Mouse (Mus musculus): ENCODE data around the gene Glcci1. TPM values are rescaled to one million over a fixed set of nuclear protein-coding genes. Genes with fewer than 3 reads are reported as not detected.

Gene Glcci1
- polyA plus RNA-seq, 1 experiment from 2014 or later: 5.2 TPM

DNA sequence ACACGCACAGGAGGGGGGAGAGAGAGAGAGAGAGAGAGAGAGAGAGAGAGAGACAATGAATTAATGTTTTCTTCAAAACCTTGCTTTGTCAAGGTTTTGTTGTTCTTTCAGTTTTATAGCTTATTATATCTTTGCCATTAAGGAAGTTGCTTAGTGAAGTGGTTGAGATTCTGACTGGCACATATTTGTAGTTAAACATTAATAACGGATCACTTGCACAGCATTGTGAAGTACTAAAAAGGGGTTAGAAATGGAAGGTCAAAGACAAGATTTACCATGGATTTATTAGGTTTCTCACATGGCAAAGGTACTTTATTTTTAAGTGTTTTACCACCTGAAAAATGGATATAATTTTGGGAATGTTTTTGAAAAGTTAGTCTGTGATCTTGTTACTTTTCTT, 51.3 kb downstream of the Glcci1 start:
- Histone ChIP-seq H3K27ac (no peak overlapping the region), H3K36me3 (peaks cover 4% of the 10 kb centered on the region; the same call in 1 of the 2 replicates), H3K4me1 (replicated peaks) (no peaks in the 10 kb centered on the region), H3K4me3 (no peak overlapping the region), H3K9me3 (replicated peaks) (no peaks in the 10 kb centered on the region; the same call in 1 of the 2 replicates), H3K27me3 (no peaks in the 10 kb centered on the region), H3K4me2 (no peak overlapping the region), H3K9ac (no peak overlapping the region)
- 92% methylated on average over 2 of the region's 2 CpGs for WGBS
- no peak for ATAC-seq (replicated peaks; ENCODE audit: insufficient number of reproducible peaks, insufficient read depth, low FRiP score, low read depth)

DNA sequence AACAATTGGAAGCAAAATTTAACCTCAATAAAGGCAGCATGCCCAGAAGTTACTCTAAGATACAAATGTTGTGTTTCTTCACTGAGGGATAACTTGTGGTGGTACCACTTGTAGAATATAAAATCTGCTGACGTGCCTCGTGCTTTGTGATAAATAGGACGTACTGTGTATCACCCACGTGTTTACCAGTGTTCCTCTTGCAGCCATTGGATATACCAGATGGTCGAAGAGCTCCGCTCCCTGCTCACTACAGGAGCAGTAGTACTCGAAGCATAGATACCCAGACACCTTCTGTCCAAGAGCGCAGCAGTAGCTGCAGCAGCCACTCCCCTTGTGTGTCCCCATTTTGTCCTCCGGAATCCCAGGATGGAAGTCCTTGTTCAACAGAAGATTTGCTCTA, 73.0 kb downstream of the Glcci1 start:
- Histone ChIP-seq H3K36me3 (no peaks in the 10 kb centered on the region), H3K4me2 (no peak overlapping the region), H3K9me3 (replicated peaks) (no peaks in the 10 kb centered on the region), H3K4me3 (no peak overlapping the region), H3K27me3 (no peaks in the 10 kb centered on the region), H3K4me1 (replicated peaks) (no peaks in the 10 kb centered on the region), H3K9ac (no peak overlapping the region), H3K27ac (no peak overlapping the region)
- no peak for ATAC-seq (replicated peaks; ENCODE audit: insufficient number of reproducible peaks, insufficient read depth, low FRiP score, low read depth)
- 90% methylated on average over 9 of the region's 9 CpGs for WGBS

DNA sequence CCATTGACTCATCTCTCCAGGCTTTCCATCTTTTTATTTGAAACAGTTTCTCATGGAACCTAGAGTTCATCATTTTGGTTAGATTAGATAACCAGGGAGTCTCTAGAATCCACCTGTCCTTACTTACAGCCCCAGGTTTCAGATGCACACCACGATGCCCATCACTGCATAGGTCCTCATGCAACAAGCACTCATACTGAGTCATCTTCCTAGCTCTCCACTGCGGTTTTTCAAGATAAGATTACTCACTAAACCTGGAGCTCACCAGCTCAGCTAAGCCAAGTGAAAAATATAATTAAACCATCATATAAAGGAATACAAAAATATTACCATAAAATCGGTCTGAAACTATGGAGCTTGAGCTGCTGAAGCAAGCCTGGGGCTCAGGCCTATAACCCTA, 74.5 kb downstream of the Glcci1 start:
- H3K27me3 ChIP-seq: no peaks in the 10 kb centered on the region
- H3K36me3 ChIP-seq: no peaks in the 10 kb centered on the region; the same call in 1 of the 2 replicates
- no peak overlapping the region for H3K27ac ChIP-seq
- no peak overlapping the region for H3K9ac ChIP-seq
- ATAC-seq (replicated peaks; ENCODE audit: insufficient number of reproducible peaks, insufficient read depth, low FRiP score, low read depth): no peak
- H3K4me1 ChIP-seq (replicated peaks): no peaks in the 10 kb centered on the region
- no peaks in the 10 kb centered on the region for H3K9me3 ChIP-seq (replicated peaks)
- WGBS: 69% methylated on average over 3 of the region's 3 CpGs
- no peak overlapping the region for H3K4me2 ChIP-seq
- H3K4me3 ChIP-seq: no peak overlapping the region

DNA sequence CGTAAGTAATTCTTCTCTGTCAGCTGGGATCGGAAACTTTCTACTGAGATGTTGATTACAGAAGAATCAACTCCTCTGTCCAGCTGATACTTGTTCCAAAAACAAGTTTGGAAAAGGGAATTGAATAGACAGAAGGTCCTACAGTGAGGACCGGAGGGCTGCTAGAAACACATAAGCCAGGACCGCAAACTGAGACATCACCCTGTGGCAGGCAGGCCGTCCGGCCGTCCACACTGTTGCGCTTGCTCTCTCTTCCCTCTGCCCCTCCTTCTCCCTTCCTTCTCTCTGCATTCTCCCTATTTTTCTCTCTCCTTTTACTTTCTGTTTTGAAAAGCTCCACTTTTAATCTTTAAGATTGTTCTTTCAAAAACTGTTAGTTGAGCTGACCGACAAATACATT, 82.3 kb downstream of the Glcci1 start:
- ATAC-seq (replicated peaks; ENCODE audit: insufficient number of reproducible peaks, insufficient read depth, low FRiP score, low read depth): no peak
- Histone ChIP-seq H3K9ac (no peak overlapping the region), H3K9me3 (replicated peaks) (no peaks in the 10 kb centered on the region), H3K27ac (no peak overlapping the region), H3K4me2 (no peak overlapping the region), H3K4me1 (replicated peaks) (no peaks in the 10 kb centered on the region), H3K4me3 (no peak overlapping the region), H3K36me3 (no peaks in the 10 kb centered on the region; the same call in 1 of the 2 replicates), H3K27me3 (no peaks in the 10 kb centered on the region)
- WGBS: 77% methylated on average over 9 of the region's 9 CpGs

DNA sequence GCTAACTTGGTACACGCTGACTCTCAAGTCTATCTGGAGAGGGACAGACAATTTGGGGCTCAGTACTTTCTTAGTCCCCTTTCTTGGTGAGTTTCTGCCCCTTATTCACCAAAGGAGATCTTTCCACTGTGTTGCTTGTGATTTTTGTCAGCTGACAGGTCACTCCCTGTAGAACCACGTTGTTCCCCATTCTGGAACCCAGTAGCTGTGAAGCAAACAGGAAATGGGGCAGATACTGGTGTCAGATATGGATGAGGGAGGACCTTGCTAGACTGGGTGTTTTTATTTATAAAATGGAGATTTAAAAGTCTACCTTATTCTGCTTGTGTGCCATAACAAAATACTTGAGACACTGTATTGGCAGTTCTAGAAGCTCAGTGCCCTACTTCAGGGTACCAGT, 108.0 kb downstream of the Glcci1 start:
- H3K36me3 ChIP-seq: no peaks in the 10 kb centered on the region
- H3K4me1 ChIP-seq (replicated peaks): 0 out of 2 replicates have a peak, but pooled peaks cover 3% of the 10 kb centered on the region
- no peaks in the 10 kb centered on the region for H3K9me3 ChIP-seq (replicated peaks)
- H3K9ac ChIP-seq: no peak overlapping the region
- H3K27me3 ChIP-seq: no peaks in the 10 kb centered on the region
- 58% methylated on average over 2 of the region's 2 CpGs for WGBS
- no peak for ATAC-seq (replicated peaks; ENCODE audit: insufficient number of reproducible peaks, insufficient read depth, low FRiP score, low read depth)
- no peak overlapping the region for H3K4me3 ChIP-seq
- H3K27ac ChIP-seq: no peak overlapping the region
- H3K4me2 ChIP-seq: no peak overlapping the region

DNA sequence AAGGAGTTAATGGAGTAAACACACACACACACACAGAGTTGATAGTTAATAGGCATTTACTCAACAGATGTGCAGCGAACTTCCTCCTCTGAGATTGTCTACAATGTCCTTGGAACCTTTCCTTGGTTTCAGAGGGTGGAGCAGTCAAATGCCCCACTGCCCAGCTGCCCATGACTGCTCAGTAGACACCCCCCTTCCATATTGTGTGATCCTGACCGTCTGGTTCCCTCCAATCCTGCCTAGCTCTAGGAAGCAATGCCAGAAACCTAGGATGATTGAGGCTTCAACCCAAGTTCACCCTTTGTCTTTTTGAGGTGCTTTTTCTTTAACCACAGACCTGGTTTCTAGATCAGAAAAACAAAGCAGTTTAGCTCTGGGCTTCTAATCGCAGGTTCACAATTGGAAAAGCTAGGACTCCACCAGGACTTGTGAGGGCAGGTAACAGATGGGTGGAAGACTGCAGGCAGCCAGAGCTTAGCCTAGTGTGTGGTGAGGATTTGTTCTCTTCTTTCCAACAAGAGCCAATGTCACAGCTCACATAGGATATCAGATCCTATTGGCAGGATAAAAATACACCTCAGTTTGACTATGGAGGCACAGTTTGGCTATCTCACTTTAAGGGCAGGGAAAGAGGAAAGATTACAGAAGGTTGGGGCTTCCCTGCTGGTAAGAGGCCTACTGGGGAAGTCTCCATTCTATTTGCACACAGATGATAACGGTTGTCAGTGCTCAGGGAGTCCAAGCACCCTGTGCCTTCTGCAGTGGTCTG, 110.4 kb downstream of the Glcci1 start:
- no peak overlapping the region for H3K4me2 ChIP-seq
- H3K4me3 ChIP-seq: no peak overlapping the region
- 0 out of 2 replicates have a peak, but pooled peaks cover 3% of the 10 kb centered on the region for H3K4me1 ChIP-seq (replicated peaks)
- no peaks in the 10 kb centered on the region for H3K27me3 ChIP-seq
- no peaks in the 10 kb centered on the region for H3K36me3 ChIP-seq
- H3K9ac ChIP-seq: no peak overlapping the region
- H3K27ac ChIP-seq: no peak overlapping the region
- no peak for ATAC-seq (replicated peaks; ENCODE audit: insufficient number of reproducible peaks, insufficient read depth, low FRiP score, low read depth)
- WGBS: 75% methylated on average over 4 of the region's 4 CpGs
- H3K9me3 ChIP-seq (replicated peaks): no peaks in the 10 kb centered on the region

DNA sequence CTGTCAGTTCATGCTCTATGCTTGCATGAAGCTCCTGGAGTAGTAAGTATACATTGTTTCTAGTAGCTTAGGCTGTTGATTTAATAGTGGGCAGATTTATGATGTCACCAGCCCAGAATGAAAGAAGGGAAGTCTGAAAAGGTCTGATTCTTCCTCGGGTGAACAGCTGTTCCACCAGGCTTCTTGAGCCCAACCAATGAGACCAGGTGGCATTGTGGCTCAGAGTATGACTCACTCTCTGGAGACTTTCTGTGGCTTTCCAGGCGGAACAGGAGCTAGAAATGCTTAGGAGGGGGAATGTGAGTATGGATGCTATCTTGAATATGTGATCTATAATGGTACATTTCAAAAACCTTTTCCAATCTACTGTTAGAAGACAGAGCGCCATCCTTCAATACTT, 113.6 kb downstream of the Glcci1 start:
- H3K9ac ChIP-seq: no peak overlapping the region
- no peak overlapping the region for H3K27ac ChIP-seq
- WGBS: 61% methylated on average over 3 of the region's 3 CpGs
- no peak overlapping the region for H3K4me2 ChIP-seq
- H3K9me3 ChIP-seq (replicated peaks): no peaks in the 10 kb centered on the region
- H3K4me1 ChIP-seq (replicated peaks): 0 out of 2 replicates have a peak, but pooled peaks cover 3% of the 10 kb centered on the region
- H3K36me3 ChIP-seq: no peaks in the 10 kb centered on the region
- no peaks in the 10 kb centered on the region for H3K27me3 ChIP-seq
- H3K4me3 ChIP-seq: no peak overlapping the region
- ATAC-seq (replicated peaks; ENCODE audit: insufficient number of reproducible peaks, insufficient read depth, low FRiP score, low read depth): no peak

DNA sequence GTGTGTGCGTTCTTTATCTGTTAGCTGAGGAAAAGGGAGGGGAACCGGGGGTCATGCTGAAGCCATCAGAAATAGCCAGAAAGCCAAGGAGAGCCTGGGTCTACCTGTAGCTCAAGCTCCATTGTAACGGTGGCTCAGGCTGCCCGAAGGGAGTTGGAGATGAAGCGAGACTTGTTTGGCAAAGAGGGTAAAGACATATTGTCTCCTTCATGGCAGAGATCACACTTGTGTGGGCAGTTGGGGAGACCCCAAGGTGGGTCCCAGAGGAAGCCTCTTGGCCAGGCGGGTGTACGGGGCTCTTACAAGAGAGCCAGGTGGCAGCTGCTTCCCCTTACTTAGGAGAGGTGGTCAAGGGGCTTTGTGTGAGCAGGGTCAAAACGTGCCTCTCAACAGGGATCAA, 118.8 kb downstream of the Glcci1 start:
- no peaks in the 10 kb centered on the region for H3K4me1 ChIP-seq (replicated peaks)
- no peaks in the 10 kb centered on the region for H3K36me3 ChIP-seq
- no peak for ATAC-seq (replicated peaks; ENCODE audit: insufficient number of reproducible peaks, insufficient read depth, low FRiP score, low read depth)
- no peaks in the 10 kb centered on the region for H3K27me3 ChIP-seq
- 84% methylated on average over 8 of the region's 8 CpGs for WGBS
- H3K4me3 ChIP-seq: no peak overlapping the region
- H3K9ac ChIP-seq: no peak overlapping the region
- no peaks in the 10 kb centered on the region for H3K9me3 ChIP-seq (replicated peaks)
- H3K4me2 ChIP-seq: no peak overlapping the region
- no peak overlapping the region for H3K27ac ChIP-seq

DNA sequence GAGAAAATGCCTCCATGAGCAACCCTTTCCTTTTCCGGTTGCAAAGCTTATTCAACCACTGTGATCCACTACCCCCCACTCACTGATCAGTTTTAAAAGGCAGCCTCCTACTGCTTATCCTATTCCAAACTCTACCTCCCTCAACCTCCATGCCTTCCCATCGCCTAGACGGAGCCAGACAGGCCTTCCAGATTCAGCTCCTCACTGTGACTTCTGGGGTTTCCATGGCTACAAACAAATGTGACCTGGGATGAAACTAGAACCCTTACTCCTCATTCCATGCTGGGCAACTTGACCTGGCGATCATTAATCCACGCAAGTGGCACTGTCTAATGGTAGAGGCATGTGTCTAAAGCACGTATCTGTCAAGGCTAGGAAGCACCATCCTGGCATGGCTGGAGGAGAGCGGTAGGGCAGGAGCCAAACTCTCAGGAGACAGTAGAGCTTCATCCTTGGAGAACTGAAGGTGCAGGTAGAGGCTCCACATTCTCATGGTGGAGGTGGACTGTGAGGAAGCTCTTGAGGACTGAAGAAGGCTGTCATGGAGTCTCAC, 119.4 kb downstream of the Glcci1 start:
- Histone ChIP-seq H3K4me3 (no peak overlapping the region), H3K4me1 (replicated peaks) (no peaks in the 10 kb centered on the region), H3K36me3 (no peaks in the 10 kb centered on the region), H3K4me2 (no peak overlapping the region), H3K27ac (no peak overlapping the region), H3K9me3 (replicated peaks) (no peaks in the 10 kb centered on the region), H3K9ac (no peak overlapping the region), H3K27me3 (no peaks in the 10 kb centered on the region)
- WGBS: 88% methylated on average over 7 of the region's 7 CpGs
- ATAC-seq (replicated peaks; ENCODE audit: insufficient number of reproducible peaks, insufficient read depth, low FRiP score, low read depth): no peak

DNA sequence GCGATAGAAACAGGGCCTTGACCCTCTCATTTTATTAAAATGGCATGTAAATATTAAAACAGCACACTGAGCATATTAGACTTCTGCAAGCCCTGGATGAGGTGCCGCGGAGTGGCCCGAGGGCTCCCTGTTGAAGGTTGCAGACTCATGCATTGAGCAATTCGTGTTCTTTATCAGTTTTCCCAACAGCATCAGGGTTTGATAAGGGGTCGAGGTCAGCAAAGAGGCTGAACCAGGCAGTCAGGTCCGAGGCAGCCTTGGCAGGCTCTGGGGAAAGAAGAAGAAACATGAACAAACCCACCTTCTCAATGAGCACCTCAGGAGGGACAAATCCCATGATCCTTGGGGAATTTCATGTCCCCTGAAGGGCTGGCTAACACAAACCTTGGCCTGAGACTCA, 121.1 kb downstream of the Glcci1 start:
- 65% methylated on average over 7 of the region's 7 CpGs for WGBS
- no peaks in the 10 kb centered on the region for H3K36me3 ChIP-seq

DNA sequence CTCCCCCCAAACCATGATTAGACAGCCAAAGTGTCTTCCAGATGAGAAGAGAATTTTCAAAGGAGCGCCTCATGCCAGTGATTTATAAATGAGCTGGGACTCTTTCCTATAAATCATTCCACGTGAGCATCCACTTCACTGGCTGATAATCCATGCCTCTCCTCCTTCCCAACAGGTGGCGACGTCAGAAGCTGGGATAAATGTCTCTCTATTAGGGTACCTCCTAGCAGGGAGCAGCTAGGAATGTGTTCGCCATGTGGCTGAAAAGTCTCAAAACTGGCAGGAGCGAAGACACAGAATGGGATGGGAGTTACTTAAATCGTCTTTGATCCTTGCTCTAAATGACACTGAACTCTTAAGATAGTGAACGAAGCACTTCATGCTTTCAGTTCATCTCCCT, 122.0 kb downstream of the Glcci1 start:
- Histone ChIP-seq H3K9me3 (replicated peaks) (no peaks in the 10 kb centered on the region), H3K27me3 (no peaks in the 10 kb centered on the region), H3K36me3 (no peaks in the 10 kb centered on the region), H3K4me3 (no peak overlapping the region), H3K27ac (no peak overlapping the region), H3K9ac (no peak overlapping the region), H3K4me1 (replicated peaks) (no peaks in the 10 kb centered on the region), H3K4me2 (no peak overlapping the region)
- ATAC-seq (replicated peaks; ENCODE audit: insufficient number of reproducible peaks, insufficient read depth, low FRiP score, low read depth): no peak
- WGBS: 90% methylated on average over 8 of the region's 8 CpGs

More for the DNA sequence above, 121.1 kb downstream of the Glcci1 start:
- H3K27me3 ChIP-seq: no peaks in the 10 kb centered on the region
- no peaks in the 10 kb centered on the region for H3K4me1 ChIP-seq (replicated peaks)
- no peak for ATAC-seq (replicated peaks; ENCODE audit: insufficient number of reproducible peaks, insufficient read depth, low FRiP score, low read depth)
- H3K9me3 ChIP-seq (replicated peaks): no peaks in the 10 kb centered on the region
- no peak overlapping the region for H3K4me3 ChIP-seq
- H3K4me2 ChIP-seq: no peak overlapping the region
- no peak overlapping the region for H3K27ac ChIP-seq
- H3K9ac ChIP-seq: no peak overlapping the region
